Mouse (Mus musculus) layer of hippocampus, adult 11-12 months (tissue): ENCODE results near the gene Iqcf1.

Experiments used
- DNase-seq: peaks from one replicate; pipeline ENCODE4 v3.0.0; 2022; ENCODE audit warnings: low spot score

The Iqcf1 gene

DNA sequence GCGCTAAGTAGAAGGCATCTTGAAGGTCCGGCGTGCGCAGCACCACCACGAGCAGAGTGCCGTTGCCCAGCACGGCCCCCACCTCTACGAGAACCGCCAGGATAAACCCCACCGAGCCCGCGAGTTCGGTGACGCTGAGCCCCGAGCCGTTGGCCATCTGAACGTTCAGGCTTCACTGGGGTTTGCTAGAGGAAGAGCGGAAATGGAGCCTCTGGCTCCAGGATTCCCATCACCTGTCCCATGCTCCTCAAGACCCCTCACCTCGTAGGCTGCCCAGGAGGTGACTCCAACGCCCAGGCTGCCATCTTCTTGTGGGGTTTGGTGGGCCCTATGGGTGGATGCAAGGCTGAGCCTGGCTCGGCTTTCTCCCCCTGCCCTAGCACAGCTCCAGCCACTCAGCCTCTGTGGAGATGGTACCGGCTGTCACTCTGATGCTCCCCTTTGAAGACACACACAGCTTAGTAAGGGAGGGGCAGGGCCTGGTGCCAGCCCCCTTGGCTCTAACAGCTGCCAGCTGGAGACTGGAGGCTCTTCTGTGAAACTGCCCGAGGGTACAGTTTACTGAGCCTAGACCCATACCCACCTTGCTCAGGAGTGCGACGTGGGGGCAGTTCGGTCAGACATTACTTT is 34.1 kb upstream of the Iqcf1 start, which contains the start of gene Gpr62:
Gpr62 (minus strand) TSS at position 368 of the 630 bp plus-strand sequence.
- DNase-seq = peak; percentile 84

DNA sequence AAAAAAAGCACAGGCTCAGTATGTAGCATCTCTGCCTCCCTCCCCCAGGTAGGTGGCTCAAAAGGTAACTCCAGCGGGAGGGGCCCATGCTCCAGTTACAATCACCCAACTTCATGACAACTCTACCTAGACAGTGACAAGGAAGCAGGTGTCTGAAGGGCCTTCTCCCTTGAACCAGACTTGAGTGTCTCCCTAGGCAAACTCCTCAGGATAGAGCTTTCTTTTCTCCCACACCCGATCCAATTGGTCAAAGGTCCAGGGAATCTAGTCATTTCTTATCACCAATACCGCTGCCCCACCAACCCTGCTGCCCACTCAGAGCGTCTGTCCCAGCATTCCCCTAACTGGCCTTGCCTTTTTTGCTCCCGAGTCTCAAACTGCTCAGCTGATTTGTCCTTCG is 33.0 kb upstream of the Iqcf1 start:
- no peak for DNase-seq

- DNase-seq = no peak
These were observed 32.0 kb upstream of the Iqcf1 start for GRCm38 (mm10) chr9:106467746-106468145.

GRCm38 (mm10) chr9:106469317-106469716 is 30.4 kb upstream of the Iqcf1 start:
- no peak for DNase-seq

- no peak for DNase-seq
These were observed 30.0 kb upstream of the Iqcf1 start for GRCm38 (mm10) chr9:106469776-106470175.

DNA sequence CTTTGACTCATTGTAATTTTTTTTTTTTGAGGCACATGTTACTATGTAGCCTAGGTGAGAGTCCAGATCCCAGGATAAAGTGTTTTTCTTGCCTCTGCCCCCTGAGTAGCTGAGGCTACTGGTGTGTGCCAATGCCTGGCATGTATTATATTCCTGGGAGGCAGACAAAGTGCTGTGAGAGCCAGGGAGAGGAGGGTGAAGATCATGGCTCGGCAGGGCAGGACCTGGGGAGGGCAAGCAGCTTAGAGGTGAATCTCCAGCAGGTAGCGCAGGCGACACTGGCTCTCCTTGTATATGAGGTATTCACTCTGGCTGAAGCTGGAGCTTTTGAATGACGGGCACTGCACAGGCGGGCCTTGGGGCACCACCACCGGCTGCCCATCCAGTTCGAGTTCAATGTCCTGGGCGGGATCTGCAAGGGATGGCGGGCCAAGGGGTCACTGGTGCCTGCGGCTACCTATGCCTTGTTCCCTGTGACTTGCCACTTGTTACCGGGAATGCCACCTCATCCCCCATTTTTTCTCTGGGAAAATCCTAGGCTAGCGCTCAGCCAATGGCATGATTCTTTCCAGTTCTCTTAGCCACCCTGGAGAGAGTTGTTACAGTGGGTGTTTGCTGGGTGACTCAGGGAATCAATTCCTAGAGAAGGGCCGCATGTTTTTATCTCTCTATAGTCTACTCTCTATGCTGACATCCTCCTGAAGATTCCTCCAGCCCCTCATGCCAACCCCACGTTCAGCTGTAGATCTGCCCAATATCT is 28.6 kb upstream of the Iqcf1 start:
- peak; percentile 9 for DNase-seq

DNA sequence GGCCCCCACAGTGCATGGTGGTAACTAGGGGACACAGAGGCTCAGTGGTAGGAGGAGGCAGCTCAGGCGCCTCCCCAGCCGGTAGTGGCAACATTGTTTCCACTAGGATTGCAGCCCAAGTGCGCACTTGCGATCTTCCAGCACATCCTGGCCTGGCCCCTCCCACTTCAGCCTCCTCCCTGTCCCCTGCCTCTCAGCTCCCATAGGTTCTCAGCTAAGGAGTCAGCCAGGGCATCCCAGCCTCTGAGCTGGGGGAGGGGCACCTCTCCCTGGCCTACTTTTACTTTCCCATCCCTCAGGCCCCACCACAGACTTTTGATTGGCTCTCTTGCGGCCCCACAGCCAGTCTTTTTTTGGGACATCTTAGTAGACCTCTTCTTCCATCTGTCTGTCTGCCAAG is 27.9 kb upstream of the Iqcf1 start:
- peak; percentile 50 for DNase-seq

DNA sequence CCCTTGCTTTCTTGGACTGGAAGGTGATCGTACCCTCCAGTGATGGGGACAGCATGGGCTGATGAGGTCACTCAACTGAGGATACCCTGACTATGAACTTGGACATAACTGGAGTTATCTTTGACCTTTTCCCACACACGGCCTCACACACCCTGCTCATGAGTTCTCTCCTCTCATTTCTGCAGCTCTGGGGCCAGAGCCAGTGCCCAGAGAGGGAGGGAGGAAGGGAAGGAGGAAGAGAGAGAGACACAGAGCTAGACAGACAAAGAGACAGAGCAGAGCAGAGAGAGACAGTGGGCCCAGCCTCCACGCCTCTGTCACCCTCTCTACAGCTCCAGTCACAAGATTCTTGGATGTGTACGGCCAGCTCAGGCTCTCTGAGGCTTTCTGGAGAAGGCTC is 27.4 kb upstream of the Iqcf1 start:
- DNase-seq = peak; percentile 12

- DNase-seq = peak; percentile 14
These were observed 26.6 kb upstream of the Iqcf1 start for GRCm38 (mm10) chr9:106473081-106473752.

GRCm38 (mm10) chr9:106473753-106474105 is 26.0 kb upstream of the Iqcf1 start:
- no peak for DNase-seq

DNA sequence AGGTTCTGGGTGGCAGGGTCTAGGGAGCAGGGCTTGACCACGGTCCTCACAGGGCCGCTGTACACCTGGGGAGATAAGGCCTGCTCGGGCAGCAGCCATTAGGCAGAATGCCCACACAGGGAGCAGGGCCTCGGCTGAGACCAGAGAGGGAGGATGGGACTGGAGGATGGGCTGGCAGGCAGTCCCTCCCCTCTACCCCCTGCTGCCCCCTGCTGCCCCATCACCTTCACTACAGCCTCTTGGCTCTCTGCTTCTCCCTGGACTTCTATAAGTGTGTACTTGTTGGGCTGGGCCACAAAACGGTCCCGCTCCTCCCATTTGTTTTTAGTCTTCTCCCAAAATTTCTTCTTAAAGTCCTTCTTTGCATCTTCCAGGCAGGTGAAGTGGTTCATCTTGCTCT is 25.3 kb upstream of the Iqcf1 start:
- DNase-seq = peak; percentile 61

GRCm38 (mm10) chr9:106475046-106475445 is 24.7 kb upstream of the Iqcf1 start:
- DNase-seq = no peak

DNA sequence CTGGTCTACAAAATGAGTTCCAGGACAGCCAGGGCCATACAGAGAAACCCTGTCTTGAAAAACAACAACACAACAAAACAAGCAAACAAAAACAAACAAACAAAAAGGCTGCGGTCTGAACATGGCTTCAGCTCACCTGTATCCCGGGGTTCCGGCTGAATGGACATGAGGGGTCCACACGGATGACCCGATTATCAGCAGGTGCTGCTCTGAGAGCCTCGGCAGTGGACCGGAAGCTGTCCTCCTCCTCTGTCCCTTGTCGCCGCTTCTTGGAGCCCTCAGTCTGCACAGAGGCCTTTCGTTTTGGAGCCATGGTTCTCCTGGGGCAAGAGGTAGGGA is 24.1 kb upstream of the Iqcf1 start, which contains the start of gene Rrp9:
Rrp9 (plus strand) TSS at position 301 of the 339 bp plus-strand sequence.
- peak; percentile 16 for DNase-seq

GRCm38 (mm10) chr9:106476002-106476923 is 23.5 kb upstream of the Iqcf1 start:
- DNase-seq = peak; percentile 34

- peak; percentile 100 for DNase-seq
These were observed 22.8 kb upstream of the Iqcf1 start, which contains the start of gene Parp3 for GRCm38 (mm10) chr9:106476924-106477484. Gene Parp3, minus strand, starts transcription at chr9:106476949.

DNA sequence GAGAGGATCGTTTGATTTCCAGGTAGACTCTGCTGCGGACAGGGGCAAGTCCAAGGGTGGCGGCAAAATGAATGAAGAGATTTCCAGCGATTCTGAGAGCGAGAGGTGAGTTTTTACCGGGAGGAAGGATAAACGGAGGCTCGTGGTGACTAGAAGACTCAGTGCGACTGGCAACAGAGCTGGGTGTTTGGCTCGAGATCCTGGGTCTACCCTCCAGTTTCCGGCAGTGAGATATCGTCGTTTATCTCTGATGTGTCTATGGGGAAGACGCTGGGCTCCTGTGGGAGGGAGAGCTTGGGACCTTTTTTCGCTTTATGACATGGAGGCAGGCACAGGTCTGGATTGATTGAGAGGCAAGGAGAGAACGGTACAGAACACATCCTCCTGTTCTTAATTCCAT is 22.1 kb upstream of the Iqcf1 start:
- no peak for DNase-seq

GRCm38 (mm10) chr9:106478101-106478500 is 21.7 kb upstream of the Iqcf1 start:
- DNase-seq = peak; percentile 2

DNA sequence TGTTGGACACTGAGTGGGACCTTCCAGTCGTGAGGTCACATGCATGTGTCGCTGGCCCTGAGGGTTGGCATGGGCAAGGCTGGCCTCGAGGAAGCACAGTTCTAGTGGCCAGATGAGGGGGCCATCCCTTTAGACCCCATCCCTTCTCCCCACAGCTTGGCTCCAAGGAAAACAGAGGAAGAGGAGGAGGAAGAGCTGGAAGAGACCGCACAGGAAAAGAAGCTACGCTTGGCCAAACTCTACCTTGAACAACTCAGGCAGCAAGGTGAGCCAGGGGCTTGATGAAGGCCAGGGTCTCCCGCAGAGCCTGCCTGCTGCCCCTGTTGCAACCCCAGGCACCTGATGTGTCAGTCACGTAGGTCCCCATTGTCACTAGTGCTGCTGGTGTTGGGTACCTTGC is 19.2 kb upstream of the Iqcf1 start:
- DNase-seq = no peak

DNA sequence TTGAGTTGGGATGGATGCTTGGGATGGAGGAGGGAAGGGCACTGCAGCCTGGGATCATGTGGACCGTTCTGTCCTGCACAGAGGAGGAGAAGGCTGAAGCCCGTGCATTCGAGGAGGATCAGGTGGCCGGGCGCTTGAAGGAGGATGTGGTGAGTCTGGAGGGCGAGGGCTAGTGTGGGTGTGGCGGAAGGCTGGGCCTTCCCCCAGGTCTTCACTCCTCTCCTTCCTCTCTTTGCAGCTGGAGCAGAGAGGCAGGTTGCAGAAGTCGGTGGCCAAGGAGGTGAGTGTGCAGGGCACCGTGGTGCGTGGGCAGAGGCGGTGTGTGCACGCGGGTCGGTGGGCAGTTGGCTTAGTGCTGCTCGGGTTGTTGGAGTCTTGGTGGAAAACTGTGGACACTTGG is 18.7 kb upstream of the Iqcf1 start:
- DNase-seq = peak; percentile 2

- DNase-seq = peak; percentile 5
These were observed 18.1 kb upstream of the Iqcf1 start for GRCm38 (mm10) chr9:106481676-106482075.

DNA sequence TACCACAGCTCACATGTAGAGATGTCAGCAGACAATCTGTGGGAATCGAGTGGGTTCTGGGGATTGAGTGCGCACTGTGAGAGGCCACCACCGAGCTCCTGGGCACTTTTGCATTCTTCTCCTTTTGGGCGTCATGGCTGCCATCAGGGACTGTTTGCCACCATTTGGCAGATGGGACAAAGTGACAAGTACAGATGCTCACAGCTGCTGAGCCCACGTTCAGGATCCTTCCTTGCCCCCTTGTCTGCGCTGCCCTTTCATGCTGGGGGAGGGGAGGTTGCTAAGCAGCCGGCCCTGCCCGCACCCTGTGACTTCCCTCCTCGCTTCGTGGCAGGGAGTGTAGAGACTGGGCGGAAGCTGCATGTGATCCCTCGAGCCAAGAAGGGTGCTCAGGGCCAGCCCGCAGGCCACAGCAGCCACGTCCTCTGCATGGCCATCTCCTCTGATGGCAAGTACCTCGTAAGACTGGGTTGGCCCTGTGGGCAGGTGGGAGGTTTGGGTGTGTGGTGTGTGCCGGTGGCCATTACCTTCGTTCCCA is 17.1 kb upstream of the Iqcf1 start:
- peak; percentile 2 for DNase-seq
